Comparison of ENCODE assay signal across 11 mouse cellular contexts in genomic region chr2:171676083-171676482, GRCm38 (mm10).
DNase-seq lines count a peak whose midpoint lies in the region; ATAC-seq and TF ChIP-seq lines count a peak whose summit lies in the region.
"Had no signal": no experiment of that assay in that cellular context is flagged by ENCODE, and none has a peak within 500 bp of the region (broad histone marks: within the 10 kb centered on the region; RNA-seq: fewer than 3 reads in every experiment).

No protein-coding gene starts in this region.

- DNase-seq in heart, postnatal 25 days (ENCODE audit: low spot score) = no peak
- DNase-seq in lung, adult 2 months = no peak
- peak; percentile 13 for DNase-seq in lung, postnatal 36 days
- no peak for DNase-seq in cerebellum, adult 8-10 months
- no peak for DNase-seq in B cell, adult 2 months
- DNase-seq: kidney, postnatal 14 days had no signal

- no peak for TF ChIP-seq CTCF in lung, adult 2 months (IDR thresholded peaks at IDR 0.05; ENCODE audit: insufficient read depth, low read length)

- H3K4me1 ChIP-seq in heart, embryonic 11.5 days (ENCODE audit: control insufficient read depth, insufficient read depth, low read length) = no peaks in the 10 kb centered on the region
- peaks cover 4% of the 10 kb centered on the region; the same call in 1 of the 2 replicates for H3K4me1 ChIP-seq in lung, embryonic 16.5 days (replicated peaks; ENCODE audit: control insufficient read depth, insufficient read depth, low read length)
- peaks cover 7% of the 10 kb centered on the region for H3K4me1 ChIP-seq in lung, adult 2 months (ENCODE audit: control insufficient read depth, insufficient read depth, low read length)
- peaks cover 0 to 2% of the 10 kb centered on the region in 2 experiments; a peak in 1 of 4 replicates for H3K4me1 ChIP-seq in heart, embryonic 14.5 days (ENCODE audit: control insufficient read depth in 2 of 2, insufficient read depth in 2 of 2, low read length in 2 of 2)
- H3K4me1 ChIP-seq: limb, embryonic 15.5 days had no signal

- intact Hi-C loops in heart, postnatal 25 days (cut with DNase I) = loop anchor here (5.0 kb wide), 1 partner anchor 44 kb away; no protein-coding TSS in a partner anchor

- H3K36me3 ChIP-seq in heart, embryonic 11.5 days (ENCODE audit: control insufficient read depth, insufficient read depth, low read length) = no peaks in the 10 kb centered on the region
- no peaks in the 10 kb centered on the region for H3K36me3 ChIP-seq in lung, embryonic 16.5 days (ENCODE audit: control insufficient read depth, insufficient read depth, low read length)
- no peaks in the 10 kb centered on the region for H3K36me3 ChIP-seq in heart, embryonic 14.5 days (ENCODE audit: control insufficient read depth, insufficient read depth, low read length)
- H3K36me3 ChIP-seq: limb, embryonic 15.5 days had no signal

- TF ChIP-seq POLR2A in lung, adult 2 months (IDR thresholded peaks at IDR 0.05; ENCODE audit: borderline replicate concordance, extremely low read depth, low read depth, low read length) = no peak

- H3K4me3 ChIP-seq in heart, embryonic 11.5 days (ENCODE audit: low read depth, low read length) = no peak overlapping the region
- H3K4me3 ChIP-seq in lung, embryonic 16.5 days (ENCODE audit: low read length) = no peak overlapping the region
- no peak overlapping the region for H3K4me3 ChIP-seq in lung, adult 2 months (replicated peaks; ENCODE audit: extremely low read depth, low read depth, low read length)
- no peak overlapping the region for H3K4me3 ChIP-seq in heart, embryonic 14.5 days (ENCODE audit: control insufficient read depth in 1 of 2, insufficient read depth in 1 of 2, low read depth in 1 of 2, low read length in 2 of 2)
- H3K4me3 ChIP-seq: limb, embryonic 15.5 days had no signal

- no peaks in the 10 kb centered on the region for H3K27me3 ChIP-seq in heart, embryonic 11.5 days (ENCODE audit: control insufficient read depth, insufficient read depth, low read length)
- H3K27me3 ChIP-seq in lung, embryonic 16.5 days (ENCODE audit: control insufficient read depth, insufficient read depth, low read depth, low read length) = no peaks in the 10 kb centered on the region
- H3K27me3 ChIP-seq in heart, embryonic 14.5 days (ENCODE audit: control insufficient read depth, insufficient read depth, low read length) = no peaks in the 10 kb centered on the region
- H3K27me3 ChIP-seq: limb, embryonic 15.5 days had no signal

- no peaks in the 10 kb centered on the region for H3K9me3 ChIP-seq in heart, embryonic 11.5 days (replicated peaks; ENCODE audit: control insufficient read depth, low read length)
- peaks cover 3% of the 10 kb centered on the region; the same call in 1 of the 2 replicates for H3K9me3 ChIP-seq in lung, embryonic 16.5 days (ENCODE audit: control insufficient read depth, low read length)
- 0 out of 2 replicates have a peak, but pooled peaks cover 8% of the 10 kb centered on the region for H3K9me3 ChIP-seq in heart, embryonic 14.5 days (ENCODE audit: control insufficient read depth, low read length)
- H3K9me3 ChIP-seq: limb, embryonic 15.5 days had no signal

- 44% methylated on average over 8 of the region's 8 CpGs for WGBS in heart, embryonic 11.5 days (ENCODE audit: insufficient replicate concordance)
- 24% methylated on average over 8 of the region's 8 CpGs for WGBS in lung, embryonic 16.5 days
- WGBS in lung, adult 2 months = 32% methylated on average over 8 of the region's 8 CpGs
- 35% methylated on average over 8 of the region's 8 CpGs for WGBS in heart, embryonic 14.5 days

- ATAC-seq in heart, embryonic 11.5 days (replicated peaks; ENCODE audit: insufficient number of reproducible peaks, low FRiP score, low TSS enrichment) = peak; percentile 49; the same call in 1 of the 2 replicates
- peak; percentile 90 for ATAC-seq in lung, embryonic 16.5 days (ENCODE audit: low read depth)
- 0 out of 2 replicates have a peak, but pooled peaks have one; percentile 35 for ATAC-seq in heart, embryonic 14.5 days (ENCODE audit: insufficient number of reproducible peaks, insufficient read depth, low FRiP score, low read depth)
- ATAC-seq: midbrain, embryonic 16.5 days had no signal

- no peak overlapping the region for H3K4me2 ChIP-seq in heart, embryonic 11.5 days
- no peak overlapping the region for H3K4me2 ChIP-seq in lung, embryonic 16.5 days (ENCODE audit: low read depth, low read length)
- no peak overlapping the region for H3K4me2 ChIP-seq in heart, embryonic 14.5 days (ENCODE audit: low read length)
- H3K4me2 ChIP-seq: limb, embryonic 15.5 days had no signal

- no peak overlapping the region for H3K9ac ChIP-seq in heart, embryonic 11.5 days (ENCODE audit: low read depth, low read length)
- no peak overlapping the region for H3K9ac ChIP-seq in lung, embryonic 16.5 days (ENCODE audit: low read length)
- no peak overlapping the region for H3K9ac ChIP-seq in heart, embryonic 14.5 days (ENCODE audit: low read length)
- H3K9ac ChIP-seq: limb, embryonic 15.5 days had no signal

- no peak overlapping the region for H3K27ac ChIP-seq in heart, embryonic 11.5 days (ENCODE audit: low read depth, low read length)
- no peak overlapping the region for H3K27ac ChIP-seq in lung, embryonic 16.5 days (ENCODE audit: low read length)
- H3K27ac ChIP-seq in heart, embryonic 14.5 days (replicated peaks in 1 of 2; ENCODE audit: control insufficient read depth in 1 of 2, insufficient read depth in 1 of 2, low read depth in 2 of 2, low read length in 2 of 2) = no peak overlapping the region
- H3K27ac ChIP-seq: limb, embryonic 15.5 days had no signal

Comparison
In these comparisons a context has a peak if more than half of its experiments do, and no peak if none do; other contexts are left out.
1. ATAC-seq: peak in every context shown above with its lines; median percentile 90 in lung, embryonic 16.5 days; 49 in heart, embryonic 11.5 days; 35 in heart, embryonic 14.5 days.